Mouse (Mus musculus): ENCODE measurements around the gene Fam110a. TPM values are rescaled to one million over a fixed set of nuclear protein-coding genes. Genes with fewer than 3 reads are reported as not detected.
"Not testable (repeated sequence)": the region's sequence is repeated elsewhere in the genome, so short reads cannot be mapped to it uniquely, and the experiment has no call there.

Fam110a gene
- total RNA-seq, 2 experiments from 2014 or later, result 7.0 to 9.7 TPM

DNA sequence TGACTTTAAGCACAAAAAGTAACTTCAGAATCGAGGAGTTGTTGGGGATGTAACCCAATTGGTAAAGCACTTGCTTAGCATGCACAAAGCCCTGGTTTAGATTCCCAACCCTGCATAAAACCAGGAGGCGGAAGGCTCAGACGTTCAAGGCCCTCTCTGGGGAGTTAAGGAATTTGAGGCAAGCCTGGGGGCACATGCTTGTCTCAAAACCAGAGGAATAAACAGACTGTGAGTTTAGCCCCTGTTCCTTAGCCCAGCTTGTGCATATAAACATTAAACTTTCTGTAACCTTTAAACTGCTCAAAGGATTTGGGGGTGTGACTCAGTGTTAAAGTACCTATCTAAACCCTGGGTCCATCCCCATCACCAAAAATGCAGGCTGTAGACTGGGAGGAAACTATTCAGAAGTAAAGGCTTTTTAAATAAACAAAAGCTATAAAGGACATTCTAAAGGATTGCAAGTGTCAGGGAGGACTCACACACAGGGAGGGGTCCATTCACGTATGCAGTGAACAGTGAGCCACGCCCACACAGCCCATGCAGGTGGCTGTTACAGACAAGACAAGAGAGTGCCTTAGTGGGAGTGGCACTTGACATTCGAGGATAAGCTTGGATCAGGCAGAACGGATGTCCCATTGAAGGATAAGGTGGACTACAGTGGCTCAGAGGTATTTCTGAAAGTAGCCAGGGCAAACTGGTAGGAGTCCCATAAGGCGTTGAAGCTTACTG, 17.9 kb upstream of the Fam110a start:
- DNase-seq, result no peak

DNA sequence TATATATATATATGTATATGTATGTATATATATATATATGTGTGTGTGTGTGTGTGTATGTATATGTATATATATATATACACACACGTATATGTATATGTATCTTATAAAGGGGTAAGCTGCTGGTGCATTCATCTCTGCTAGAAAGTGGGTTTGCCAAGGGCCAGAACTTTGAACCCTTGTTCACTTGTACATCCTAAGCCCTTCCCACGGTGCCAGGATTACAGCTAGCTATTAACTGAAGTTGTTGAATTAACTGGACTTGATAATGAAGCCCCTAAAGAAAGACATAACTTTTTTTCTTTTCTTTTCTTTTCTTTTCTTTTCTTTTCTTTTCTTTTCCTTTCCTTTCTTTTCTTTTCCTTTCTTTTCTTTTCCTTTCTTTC, 17.2 kb upstream of the Fam110a start:
- DNase-seq, result not testable (repeated sequence)

DNA sequence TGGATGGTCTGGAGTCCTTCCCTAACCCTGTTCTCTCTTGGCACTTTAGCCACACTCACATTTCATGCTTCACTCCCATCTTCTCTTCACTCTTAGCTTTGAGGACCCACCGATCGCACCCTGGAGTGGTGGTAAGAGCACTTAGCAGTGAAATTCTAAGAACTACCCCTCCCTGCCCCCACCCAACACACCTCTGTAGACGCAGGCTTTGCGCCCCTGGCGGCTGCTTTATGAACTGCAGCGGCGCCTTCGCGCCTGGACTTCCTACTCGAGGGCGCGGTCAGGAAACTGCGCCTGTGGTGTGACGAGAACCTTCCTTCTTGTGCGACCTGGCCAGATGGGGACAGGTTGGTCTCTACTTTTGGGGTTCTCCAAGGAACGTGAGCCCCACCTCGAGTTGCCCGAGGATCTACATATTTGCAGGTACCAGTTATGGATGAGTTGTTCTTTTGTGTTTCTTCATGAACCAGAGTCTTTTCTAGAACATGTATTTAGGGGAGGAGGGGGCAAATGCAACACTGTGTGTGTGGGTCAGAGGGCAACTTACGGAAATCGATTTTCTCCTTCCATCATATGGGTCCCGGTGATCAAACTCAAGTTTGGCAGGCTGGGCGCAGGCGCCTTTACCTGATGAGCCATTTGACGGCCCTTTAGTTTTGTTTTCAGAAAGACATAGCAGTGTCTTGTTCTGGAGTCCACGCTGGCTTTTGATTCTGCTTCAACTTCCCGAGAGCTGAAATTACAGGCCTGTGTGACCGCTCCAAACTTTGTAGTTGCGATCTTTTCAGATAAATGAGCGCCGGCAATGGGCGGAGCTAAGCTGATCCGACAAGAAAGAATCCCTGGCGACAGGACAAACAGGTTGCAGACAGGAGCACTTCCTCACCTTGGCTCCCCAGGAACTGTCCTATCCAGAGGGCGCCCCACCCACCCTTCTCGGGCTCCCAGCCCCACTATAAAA, 16.5 kb upstream of the Fam110a start, which contains the start of gene Slc52a3:
Slc52a3 (plus strand) TSS at position 283 of the 961 bp plus-strand sequence.
- DNase-seq, result peak; percentile 93

DNA sequence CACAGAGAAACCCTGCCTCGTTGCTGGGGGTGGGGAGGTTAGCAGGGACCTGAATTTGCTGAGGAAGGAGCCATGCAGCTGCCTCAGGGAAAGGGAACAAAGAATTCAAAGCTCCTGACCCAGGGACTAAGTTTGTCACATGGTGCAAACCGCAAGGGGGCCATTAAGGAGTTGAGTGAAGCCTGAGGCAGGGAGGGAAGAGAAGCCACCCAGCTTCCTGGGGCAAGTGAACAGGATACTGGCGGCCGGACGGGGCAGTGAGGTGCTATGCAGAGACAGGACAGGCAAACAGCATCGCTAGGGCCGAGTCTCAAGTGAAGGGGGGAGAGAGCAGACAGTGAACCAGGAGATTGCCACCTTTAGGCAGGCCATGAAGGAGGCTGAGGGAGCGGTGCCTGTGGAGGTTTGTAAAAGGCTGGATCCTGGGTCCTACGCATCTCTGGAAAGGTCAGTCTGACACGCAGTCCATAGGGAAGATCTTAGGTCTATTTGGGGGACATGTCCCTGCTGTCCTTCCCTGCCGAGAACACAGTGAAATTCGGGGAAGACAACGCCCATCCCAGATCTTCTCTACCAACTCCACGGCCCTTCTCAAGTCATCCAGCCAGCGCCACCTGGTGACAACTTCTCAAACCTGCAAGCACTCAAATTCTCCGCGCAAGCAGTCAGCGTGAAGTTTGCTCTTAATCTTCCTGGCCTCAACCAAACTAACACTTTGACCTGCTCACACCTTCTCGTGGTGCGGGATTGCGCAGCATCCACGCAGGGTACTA, 14.5 kb upstream of the Fam110a start:
- peak; percentile 84 for DNase-seq

DNA sequence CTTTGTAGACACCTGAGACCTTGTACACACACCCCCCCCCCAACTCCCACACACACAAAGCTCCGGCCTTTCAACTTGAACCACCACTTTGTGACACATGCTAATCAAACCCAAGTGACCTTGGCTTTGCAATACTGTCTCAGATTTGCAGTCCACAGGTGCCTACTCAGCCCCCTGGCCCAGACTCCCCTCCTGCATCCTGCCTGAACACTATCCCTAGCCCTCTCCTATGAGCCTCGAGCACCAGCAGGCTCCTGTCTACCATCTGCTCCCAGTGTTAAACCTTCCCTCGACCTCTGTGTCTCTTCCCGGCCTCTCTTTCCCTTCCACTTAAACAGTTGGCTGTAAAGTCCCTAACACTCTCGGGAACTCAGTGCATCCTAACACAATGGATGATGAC, 11.4 kb upstream of the Fam110a start:
- no peak for DNase-seq

DNA sequence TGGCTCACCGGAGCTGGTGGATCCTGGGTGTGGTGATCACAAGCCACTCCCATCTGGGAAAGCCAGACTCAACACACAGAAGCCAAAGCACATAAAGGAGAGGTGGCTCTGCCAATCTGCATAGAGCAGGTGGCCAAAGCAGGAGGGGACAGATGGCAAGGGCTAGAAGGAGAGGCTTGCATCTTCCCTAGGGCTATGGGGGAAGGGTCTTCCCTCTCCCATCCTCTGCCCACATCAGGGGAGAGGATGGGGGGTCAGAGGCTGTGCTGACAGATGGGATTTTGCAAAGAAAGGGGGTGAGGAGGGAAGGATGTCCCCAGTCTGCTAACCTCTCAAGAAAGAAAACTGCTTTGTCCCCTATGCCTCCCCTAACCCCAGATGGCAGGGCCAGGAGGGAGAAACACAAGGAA, 11.0 kb upstream of the Fam110a start:
- DNase-seq, result no peak

DNA sequence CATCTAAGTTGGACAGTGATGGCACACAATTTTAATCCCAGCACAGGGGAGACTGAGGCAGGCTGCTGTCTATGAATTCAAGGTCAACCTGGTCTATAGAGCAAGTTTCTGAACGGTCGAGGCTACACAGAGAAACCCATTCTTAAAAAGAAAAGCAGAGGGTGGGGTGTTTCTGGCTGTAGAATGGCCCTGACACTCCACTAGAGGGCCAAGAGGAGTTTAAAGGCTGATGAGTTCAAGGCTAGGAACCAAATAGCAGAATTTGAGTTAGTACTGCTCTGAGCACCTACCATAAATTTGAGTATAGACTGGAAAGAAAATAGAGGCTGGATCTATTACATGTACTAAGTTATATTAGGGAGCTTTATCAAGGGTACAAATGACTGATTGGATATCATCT, 9.0 kb upstream of the Fam110a start:
- DNase-seq, result no peak

DNA sequence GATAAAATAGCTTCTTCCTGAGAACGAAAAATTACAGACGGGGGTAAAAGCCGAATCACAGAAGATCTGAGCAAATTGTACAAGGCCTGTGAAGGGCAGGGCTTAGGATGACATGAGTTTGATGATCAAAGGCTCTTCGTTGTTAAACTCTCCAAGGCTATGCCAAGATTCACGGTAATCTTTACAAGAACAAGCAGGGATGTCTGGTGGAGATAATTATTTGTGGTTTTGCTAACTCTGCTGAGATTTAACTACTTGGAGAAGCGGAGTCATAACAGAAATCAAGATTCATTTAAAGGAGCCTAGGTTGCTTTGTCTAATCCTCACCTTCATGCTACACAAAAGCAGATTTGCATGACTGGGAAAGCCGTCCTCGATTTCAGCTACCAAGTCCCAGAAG, 6.9 kb upstream of the Fam110a start:
- DNase-seq, result no peak

DNA sequence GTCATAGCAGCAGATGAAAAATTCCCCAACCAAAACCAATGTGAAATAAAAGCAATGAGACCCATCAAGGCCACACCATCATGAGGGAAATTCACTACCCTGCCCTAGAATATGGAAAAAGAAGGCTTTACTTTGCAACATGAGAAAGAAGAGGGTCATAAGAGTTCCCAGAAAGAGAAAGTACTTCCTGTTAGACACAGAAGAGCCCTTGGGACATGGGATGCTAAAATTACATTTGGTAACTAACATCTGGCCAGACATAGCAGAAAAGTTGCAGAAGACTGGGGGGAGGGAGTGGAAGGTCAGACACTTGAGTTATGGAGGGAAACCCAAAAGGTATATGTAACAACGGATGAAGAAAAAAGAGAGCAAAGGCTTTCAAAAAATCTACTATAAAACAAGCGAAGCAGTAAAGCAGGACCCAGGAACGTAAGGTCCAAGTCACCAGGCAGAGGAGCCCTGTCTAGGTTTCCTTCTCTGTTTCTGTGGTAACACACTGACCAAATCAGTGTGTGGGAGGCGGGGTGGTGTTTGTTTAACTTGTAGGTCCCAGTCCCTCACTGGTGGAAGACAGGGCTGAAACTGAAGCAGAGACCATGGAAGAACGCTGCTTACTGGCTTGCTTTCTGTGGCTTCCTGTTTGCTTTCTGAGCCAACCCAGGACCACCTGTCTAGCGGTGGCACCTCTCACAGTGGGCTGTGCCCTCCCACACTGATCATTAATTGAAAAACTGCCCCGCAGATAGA, 5.6 kb upstream of the Fam110a start:
- no peak for DNase-seq

DNA sequence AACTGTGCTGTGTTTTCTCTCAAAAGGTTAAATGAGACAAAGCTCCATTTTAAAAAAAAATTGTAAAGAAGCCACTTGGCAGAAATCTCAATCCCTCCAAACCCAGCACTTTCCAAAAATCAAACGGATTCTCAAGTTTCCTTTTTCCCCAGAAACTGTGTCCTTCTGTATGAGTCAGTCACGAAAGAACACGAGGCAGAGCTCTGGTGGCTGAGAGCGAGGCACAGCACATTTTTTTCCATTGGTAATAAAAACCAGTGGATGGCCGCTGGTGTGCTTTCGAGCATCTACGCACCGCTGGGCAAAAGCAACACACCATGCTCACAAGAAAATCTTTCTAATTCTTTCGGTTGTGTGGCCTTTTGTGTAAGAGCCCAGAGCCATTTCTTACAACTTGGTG, 4.0 kb upstream of the Fam110a start:
- DNase-seq, result no peak

DNA sequence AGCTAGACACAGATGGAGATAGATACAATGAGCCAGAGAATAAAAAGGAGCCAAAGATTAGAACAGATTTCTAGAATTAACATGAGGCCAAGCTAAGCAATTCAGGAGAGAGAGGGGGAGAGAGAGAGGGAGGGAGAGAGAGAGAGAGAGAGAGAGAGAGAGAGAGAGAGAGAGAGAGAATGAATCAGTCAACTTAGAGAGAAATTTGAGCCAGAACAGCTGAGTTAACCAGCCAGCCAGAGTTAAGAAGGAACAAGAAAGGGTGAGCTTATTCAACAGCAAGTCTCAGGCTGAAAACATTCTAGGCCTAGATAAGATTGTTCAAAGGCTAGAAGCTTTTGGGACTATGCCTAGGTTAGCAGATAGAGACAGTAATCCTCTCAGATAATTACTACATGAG, 2.5 kb upstream of the Fam110a start:
- no peak for DNase-seq

DNA sequence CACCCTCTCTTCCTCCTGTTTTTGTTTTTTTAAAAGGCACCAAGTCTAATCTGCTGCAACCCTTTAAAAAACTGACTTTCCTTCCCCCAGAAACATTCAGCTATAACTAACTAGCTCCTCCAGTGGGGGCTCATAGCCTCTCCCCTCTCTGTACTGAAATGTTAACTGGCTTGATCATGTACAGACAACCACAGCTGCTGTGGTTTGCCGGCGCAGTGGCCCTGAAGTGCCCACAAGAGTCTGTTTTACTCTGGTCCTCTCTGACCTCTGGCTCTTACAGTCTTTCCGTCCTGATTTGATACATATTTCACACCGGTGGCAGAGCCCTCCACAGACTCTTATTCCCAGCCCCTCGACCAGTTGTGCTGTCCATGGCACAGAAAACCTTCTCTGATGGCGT, 1.2 kb upstream of the Fam110a start:
- no peak for DNase-seq

DNA sequence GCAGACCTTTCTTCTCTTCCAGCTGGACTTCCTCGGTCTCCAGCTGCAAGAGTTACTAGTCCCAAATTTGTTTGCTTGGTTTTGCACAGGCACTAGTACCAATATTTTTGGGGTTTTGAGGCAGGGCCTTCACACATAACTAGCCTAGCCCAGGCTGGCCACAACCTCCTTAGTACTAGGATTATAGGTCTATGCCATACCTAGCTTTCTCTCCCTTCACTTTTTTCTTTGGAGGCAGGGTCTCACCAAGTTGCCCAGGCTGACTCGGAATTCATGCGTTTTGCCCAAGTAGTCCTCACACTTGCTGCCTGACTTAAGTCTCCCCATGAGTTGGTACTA, 305 bp upstream of the Fam110a start:
- no peak for DNase-seq

DNA sequence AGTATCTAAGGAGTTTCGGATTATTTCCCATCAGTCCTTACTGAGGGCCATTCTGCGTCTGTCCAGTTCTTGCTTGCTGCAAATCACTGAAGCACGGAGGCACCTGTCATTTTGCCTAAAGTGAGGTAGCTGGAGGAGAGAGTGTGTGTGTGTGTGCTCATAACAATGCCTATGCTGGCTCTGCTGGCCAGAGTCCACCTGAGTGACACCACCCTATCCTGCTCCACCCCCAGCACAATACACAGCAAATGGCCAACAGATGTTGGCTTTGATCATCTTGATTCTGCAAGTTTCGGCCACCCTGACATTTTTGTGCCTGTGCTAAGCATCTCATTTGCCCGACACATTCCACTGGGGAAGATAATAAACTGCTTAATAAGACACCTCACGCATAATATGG, 1.5 kb downstream of the Fam110a start:
- DNase-seq, result no peak

DNA sequence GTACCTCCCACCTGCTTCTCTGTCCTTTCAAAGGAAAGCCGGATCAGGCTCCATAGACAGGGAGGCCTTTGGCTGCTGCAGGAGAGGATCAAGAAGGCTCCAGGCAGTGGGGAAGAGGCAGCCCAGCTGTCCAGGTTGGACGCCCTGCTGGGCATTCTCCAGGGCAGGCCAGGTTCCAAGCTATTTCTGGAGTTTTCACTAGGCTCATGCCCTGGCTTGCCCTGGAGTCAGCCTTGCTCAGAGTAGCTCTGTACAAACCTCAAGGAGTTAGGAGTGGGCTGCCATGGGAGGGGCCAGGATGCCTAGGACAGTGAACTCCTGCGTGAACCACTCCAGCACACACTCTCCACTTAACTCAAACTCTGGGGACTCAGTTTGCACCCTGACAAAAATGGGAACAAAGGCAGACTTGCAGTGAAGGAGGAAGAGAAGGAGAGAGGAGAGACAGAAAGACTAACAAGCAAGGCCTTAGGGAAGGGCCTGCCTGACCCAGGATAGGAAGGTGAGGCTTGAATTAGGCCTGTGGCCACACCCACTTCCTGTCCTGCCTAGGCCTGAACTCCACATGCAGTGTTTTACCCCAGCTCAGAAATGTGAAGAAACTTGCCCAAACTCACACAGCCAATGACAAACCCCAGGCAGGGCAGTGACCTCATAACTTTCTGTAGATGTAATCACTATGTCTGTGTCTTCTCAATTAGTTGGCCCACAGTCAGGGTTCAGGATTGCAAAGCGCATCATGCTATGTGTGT, 2.2 kb downstream of the Fam110a start:
- DNase-seq, result peak; percentile 29

DNA sequence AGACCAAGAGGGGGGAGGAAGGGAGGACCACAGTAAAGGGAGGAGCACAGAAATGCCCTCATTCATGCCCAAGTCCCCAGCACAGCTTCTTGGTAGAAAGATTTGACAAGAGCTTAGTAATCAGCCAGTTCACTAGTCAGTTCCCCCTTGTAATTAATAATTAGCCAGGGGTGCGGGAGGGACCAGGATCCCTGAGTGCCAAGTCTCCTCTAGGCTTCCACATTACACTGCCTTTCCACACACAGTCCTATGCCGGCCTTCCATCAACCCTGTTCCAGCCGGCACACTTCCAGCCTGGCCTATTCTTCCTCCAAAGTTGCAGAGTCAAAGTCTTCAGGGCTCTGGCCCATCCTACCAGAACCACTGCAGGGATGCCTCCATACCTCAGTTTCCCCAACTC, 4.0 kb downstream of the Fam110a start:
- DNase-seq, result no peak

DNA sequence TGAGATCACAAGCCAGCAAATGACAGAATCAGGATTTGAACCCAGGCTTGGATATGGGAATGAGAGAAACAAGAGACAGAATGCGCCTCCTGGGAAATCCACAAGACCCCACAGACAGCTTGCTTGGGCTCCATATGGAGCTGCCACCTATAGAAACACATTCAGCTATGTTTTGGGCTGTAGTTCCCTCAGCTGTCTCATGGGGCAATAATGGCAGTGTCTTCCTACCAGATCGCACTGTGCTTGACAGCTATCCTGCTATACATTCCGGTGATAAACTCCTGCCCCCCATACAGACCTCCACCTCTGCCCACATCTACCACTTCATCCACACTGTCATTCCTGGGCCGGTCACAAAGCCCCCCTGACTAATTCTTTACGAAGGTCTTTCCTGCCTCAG, 4.7 kb downstream of the Fam110a start:
- no peak for DNase-seq

DNA sequence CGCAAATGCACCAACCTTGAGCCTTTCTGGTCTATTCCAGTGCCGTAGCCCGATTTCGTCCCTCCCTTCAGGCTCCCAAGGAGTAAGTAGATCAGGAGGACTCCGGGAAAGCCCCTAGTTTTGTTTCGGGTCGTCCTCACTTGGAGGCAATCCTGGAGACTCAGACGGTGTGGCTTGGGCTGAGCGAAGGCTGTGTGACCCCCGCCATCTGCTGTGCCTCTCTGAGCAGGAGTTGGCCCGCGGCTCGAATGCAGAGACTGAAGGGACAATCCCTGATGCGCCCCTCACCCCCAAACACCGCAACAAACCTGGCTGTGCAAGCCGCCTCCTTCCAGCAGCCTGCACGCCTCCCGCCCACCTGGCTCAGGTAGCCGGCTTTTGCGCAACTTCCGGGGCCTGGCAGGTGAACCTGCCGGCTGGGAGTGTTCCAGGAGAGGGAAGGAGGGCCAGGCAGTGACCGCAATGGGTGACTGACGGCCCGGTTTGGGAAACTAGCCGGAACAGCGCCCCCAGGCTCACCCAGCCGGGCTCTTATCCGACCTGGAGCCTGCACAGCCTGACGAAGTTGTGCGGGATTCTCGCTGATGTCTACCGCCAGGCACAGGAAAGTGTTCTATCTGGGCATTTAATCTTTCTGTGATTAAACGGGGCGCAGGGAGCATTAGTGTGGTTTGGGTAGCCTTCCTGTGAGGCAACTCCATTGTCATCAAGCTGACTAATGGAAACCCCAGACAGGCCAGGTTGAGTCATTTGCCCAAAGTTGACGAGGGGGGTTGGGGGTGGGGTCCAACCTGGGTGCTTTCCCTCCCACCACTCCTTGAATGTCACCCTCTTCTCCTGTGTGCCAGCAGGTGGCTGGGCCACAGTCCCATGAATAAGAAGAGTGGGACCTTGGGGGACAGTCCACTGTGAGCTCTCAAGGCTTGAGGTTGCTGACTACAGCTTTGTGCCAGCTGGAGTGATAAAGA, 6.1 kb downstream of the Fam110a start:
- peak; percentile 47 for DNase-seq

DNA sequence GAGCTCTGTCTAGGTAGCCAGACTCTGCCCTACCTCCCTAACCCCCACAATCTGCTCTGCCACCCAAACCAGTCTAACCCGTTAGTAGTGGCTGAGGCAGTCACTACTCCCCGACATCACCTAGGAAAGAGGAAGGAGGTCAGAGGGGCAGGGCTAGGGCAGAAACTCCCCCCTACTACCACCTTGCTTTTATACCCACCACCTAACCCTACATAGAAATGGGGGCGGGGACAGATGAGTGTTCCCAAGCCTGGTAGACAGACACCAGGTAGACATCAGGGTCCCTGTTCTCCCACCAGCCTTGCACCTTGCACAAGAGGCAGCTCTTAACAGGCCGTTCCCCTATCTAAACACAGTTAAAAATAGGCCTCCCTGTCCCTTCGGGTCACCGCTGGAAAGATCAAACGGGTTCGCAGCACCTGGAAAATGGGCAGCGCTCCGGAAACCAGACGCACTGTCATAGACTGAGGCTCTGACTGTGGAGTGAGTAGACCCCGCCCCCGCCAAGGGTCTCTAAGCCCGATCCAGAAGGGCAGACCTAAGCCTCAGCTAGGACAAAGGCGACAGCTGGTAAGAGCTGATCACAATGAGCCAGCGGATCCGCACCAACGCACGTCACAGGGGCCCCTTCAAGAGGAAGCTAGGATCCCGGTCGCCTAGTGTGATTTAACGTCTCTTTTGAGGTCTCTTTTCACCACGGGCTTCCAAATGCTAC, 7.0 kb downstream of the Fam110a start:
- DNase-seq, result peak; percentile 26

Data from adrenal gland, postnatal 10 days (tissue).